8 mouse cellular contexts compared by ENCODE assay signal in genomic region chr17:84956441-84956840, GRCm38 (mm10). TPM values are rescaled to one million over a fixed set of nuclear protein-coding genes. Genes with fewer than 3 reads are reported as not detected.
DNase-seq lines count a peak whose midpoint lies in the region; ATAC-seq and TF ChIP-seq lines count a peak whose summit lies in the region.

Gene Ppm1b, plus strand, starts transcription at chr17:84956741.

- H3K4me2 ChIP-seq in lung, embryonic 15.5 days, result peak within 1 kb of the TSS; percentile 77
- H3K4me2 ChIP-seq in heart, embryonic 11.5 days, result peak within 1 kb of the TSS; percentile 80
- peak within 1 kb of the TSS; percentile 58 for H3K4me2 ChIP-seq in midbrain, embryonic 13.5 days (replicated peaks)

- DNase-seq in lung, postnatal 4 days, result no peak
- no peak for DNase-seq in layer of hippocampus, postnatal 10 days (ENCODE audit: low spot score in 2 of 2)
- no peak for DNase-seq in right cerebral cortex, adult 2 months (ENCODE audit: low spot score in 2 of 2)
- DNase-seq in urinary bladder, postnatal 14 days (ENCODE audit: low spot score), result no peak

- no peak for TF ChIP-seq CTCF in cortical plate, adult 2 months (IDR thresholded peaks at IDR 0.05; ENCODE audit: extremely low read depth, insufficient read depth, low read length)

- H3K27me3 ChIP-seq in lung, embryonic 15.5 days, result no peaks in the 10 kb centered on the region
- no peaks in the 10 kb centered on the region for H3K27me3 ChIP-seq in heart, embryonic 11.5 days (ENCODE audit: control insufficient read depth, insufficient read depth, low read length)
- H3K27me3 ChIP-seq in midbrain, embryonic 13.5 days, result no peaks in the 10 kb centered on the region

- WGBS in lung, embryonic 15.5 days, result 26% methylated on average over 9 of the region's 9 CpGs
- 30% methylated on average over 9 of the region's 9 CpGs for WGBS in heart, embryonic 11.5 days (ENCODE audit: insufficient replicate concordance)
- 31% methylated on average over 9 of the region's 9 CpGs for WGBS in midbrain, embryonic 13.5 days

- no peaks in the 10 kb centered on the region for H3K9me3 ChIP-seq in lung, embryonic 15.5 days
- H3K9me3 ChIP-seq in heart, embryonic 11.5 days (replicated peaks; ENCODE audit: control insufficient read depth, low read length), result no peaks in the 10 kb centered on the region
- no peaks in the 10 kb centered on the region for H3K9me3 ChIP-seq in midbrain, embryonic 13.5 days

- peak within 1 kb of the TSS; percentile 99 for H3K4me3 ChIP-seq in lung, embryonic 15.5 days
- H3K4me3 ChIP-seq in cortical plate, adult 2 months (ENCODE audit: insufficient read depth, low read length), result peak within 1 kb of the TSS; percentile 36
- peak within 1 kb of the TSS; percentile 98 for H3K4me3 ChIP-seq in heart, embryonic 11.5 days (ENCODE audit: low read depth, low read length)
- H3K4me3 ChIP-seq in midbrain, embryonic 13.5 days (replicated peaks), result peak within 1 kb of the TSS; percentile 99

- H3K4me1 ChIP-seq in lung, embryonic 15.5 days, result peaks cover 21% of the 10 kb centered on the region
- no peaks in the 10 kb centered on the region for H3K4me1 ChIP-seq in cortical plate, adult 2 months (ENCODE audit: control insufficient read depth, insufficient read depth, low read length)
- H3K4me1 ChIP-seq in heart, embryonic 11.5 days (ENCODE audit: control insufficient read depth, insufficient read depth, low read length), result peaks cover 11% of the 10 kb centered on the region
- peaks cover 31% of the 10 kb centered on the region for H3K4me1 ChIP-seq in midbrain, embryonic 13.5 days (replicated peaks)

- H3K36me3 ChIP-seq in lung, embryonic 15.5 days, result no peaks in the 10 kb centered on the region
- no peaks in the 10 kb centered on the region for H3K36me3 ChIP-seq in heart, embryonic 11.5 days (ENCODE audit: control insufficient read depth, insufficient read depth, low read length)
- no peaks in the 10 kb centered on the region for H3K36me3 ChIP-seq in midbrain, embryonic 13.5 days

- peak within 1 kb of the TSS; percentile 50 for H3K9ac ChIP-seq in lung, embryonic 15.5 days
- H3K9ac ChIP-seq in heart, embryonic 11.5 days (ENCODE audit: low read depth, low read length), result peak within 1 kb of the TSS; percentile 76
- peak within 1 kb of the TSS; percentile 64 for H3K9ac ChIP-seq in midbrain, embryonic 13.5 days (replicated peaks)

- TF ChIP-seq POLR2A in cortical plate, adult 2 months (IDR thresholded peaks at IDR 0.05; ENCODE audit: extremely low read depth, insufficient read depth, low read length), result no peak

- no peak for ATAC-seq in lung, embryonic 15.5 days (ENCODE audit: borderline replicate concordance, extremely low read depth, low FRiP score, low TSS enrichment)
- no peak for ATAC-seq in heart, embryonic 11.5 days (replicated peaks; ENCODE audit: insufficient number of reproducible peaks, low FRiP score, low TSS enrichment)
- no peak for ATAC-seq in midbrain, embryonic 13.5 days

- H3K27ac ChIP-seq in lung, embryonic 15.5 days, result peak within 1 kb of the TSS; percentile 97
- peak within 1 kb of the TSS; percentile 72 for H3K27ac ChIP-seq in cortical plate, adult 2 months (ENCODE audit: insufficient read depth, low read length)
- peak within 1 kb of the TSS; percentile 94 for H3K27ac ChIP-seq in heart, embryonic 11.5 days (ENCODE audit: low read depth, low read length)
- H3K27ac ChIP-seq in midbrain, embryonic 13.5 days, result peak within 1 kb of the TSS; percentile 94

RNA-seq across cellular contexts. Expression of gene Ppm1b, which starts in this region (rescaled TPM):
- polyA plus RNA-seq in lung, embryonic 15.5 days (2015; fragmentation: Nextera tagmentation; extraction: Ambion mirVana), result 62.5 and 67.5 TPM in 2 replicates
- 91.4 and 95.5 TPM in 2 replicates for polyA plus RNA-seq in cortical plate, adult 2 months (2012; rRNA removed)
- polyA plus RNA-seq in heart, embryonic 11.5 days (2014; fragmentation: Nextera tagmentation; extraction: Ambion mirVana), result 58.9 and 67.1 TPM in 2 replicates
- 100 to 1,000 TPM; 106 to 116 TPM for total RNA-seq in layer of hippocampus, postnatal 10 days (2021)
- 95.8 and 101 TPM in 2 replicates for polyA plus RNA-seq in midbrain, embryonic 13.5 days (2015; fragmentation: Nextera tagmentation; extraction: Ambion mirVana)

Comparison
In these comparisons a context has a peak if more than half of its experiments do, and no peak if none do; other contexts are left out.
1. H3K4me3 ChIP-seq: peak in every context shown above with its lines; median percentile 99 in lung, embryonic 15.5 days; 99 in midbrain, embryonic 13.5 days; 98 in heart, embryonic 11.5 days; 36 in cortical plate, adult 2 months.